Mouse (Mus musculus): ENCODE measurements around the gene Adgrf5. TPM values are rescaled to one million over a fixed set of nuclear protein-coding genes. Genes with fewer than 3 reads are reported as not detected.

Adgrf5 gene
- polyA plus RNA-seq, 1 experiment = not detected

- Histone ChIP-seq H3K9me3 (peaks cover 6% of the 10 kb centered on the region; the same call in 1 of the 2 replicates), H3K36me3 (replicated peaks; ENCODE audit: low read length) (no peaks in the 10 kb centered on the region), H3K27me3 (replicated peaks) (no peaks in the 10 kb centered on the region), H3K4me1 (peaks cover 3% of the 10 kb centered on the region; the same call in 1 of the 2 replicates), H3K4me3 (replicated peaks) (no peak overlapping the region)
- no peak for TF ChIP-seq GATA1 (IDR thresholded peaks at IDR 0.05; ENCODE audit: borderline replicate concordance, low read length)
- TF ChIP-seq FLI1 (IDR thresholded peaks at IDR 0.05; ENCODE audit: low read length) = no peak
These were observed 13.8 kb downstream of the Adgrf5 start for GRCm38 (mm10) chr17:43374020-43374419.

GRCm38 (mm10) chr17:43376527-43376926 lies 16.3 kb downstream of the Adgrf5 start:
- no peak for TF ChIP-seq GATA1 (IDR thresholded peaks at IDR 0.05; ENCODE audit: borderline replicate concordance, low read length)
- TF ChIP-seq FLI1 (IDR thresholded peaks at IDR 0.05; ENCODE audit: low read length) = no peak
- Histone ChIP-seq H3K4me3 (replicated peaks) (no peak overlapping the region), H3K4me1 (peaks cover 3% of the 10 kb centered on the region; the same call in 1 of the 2 replicates), H3K27me3 (replicated peaks) (no peaks in the 10 kb centered on the region), H3K36me3 (replicated peaks; ENCODE audit: low read length) (no peaks in the 10 kb centered on the region), H3K9me3 (peaks cover 6% of the 10 kb centered on the region; the same call in 1 of the 2 replicates)

- TF ChIP-seq FLI1 (IDR thresholded peaks at IDR 0.05; ENCODE audit: low read length) (no peak), GATA1 (IDR thresholded peaks at IDR 0.05; ENCODE audit: borderline replicate concordance, low read length) (no peak)
These were observed 18.5 kb downstream of the Adgrf5 start for GRCm38 (mm10) chr17:43378703-43379102.

DNA sequence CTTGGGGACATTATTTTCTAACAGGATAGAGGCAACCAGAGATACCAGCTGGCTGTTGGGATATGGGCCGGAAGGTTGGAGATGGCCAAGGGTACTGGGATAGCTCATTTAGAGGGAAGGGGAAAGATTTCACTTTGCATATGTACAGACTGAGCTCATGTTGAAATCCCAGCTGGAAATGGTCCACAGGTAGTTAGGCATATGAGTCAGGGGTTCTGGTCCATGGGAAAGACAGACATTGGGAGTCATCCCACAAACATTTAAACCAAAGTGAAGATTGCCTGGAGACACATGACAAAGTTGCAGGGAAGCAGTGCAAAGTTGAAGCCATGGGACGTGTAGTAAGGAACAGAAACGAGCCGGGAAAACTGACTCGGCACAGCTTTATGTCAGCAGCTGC lies 26.1 kb downstream of the Adgrf5 start:
- H3K9me3 ChIP-seq = 0 out of 2 replicates have a peak, but pooled peaks cover 3% of the 10 kb centered on the region
- no peaks in the 10 kb centered on the region for H3K36me3 ChIP-seq (replicated peaks; ENCODE audit: low read length)
- H3K4me3 ChIP-seq (replicated peaks) = no peak overlapping the region
- no peaks in the 10 kb centered on the region for H3K27me3 ChIP-seq (replicated peaks)
- H3K4me1 ChIP-seq = no peaks in the 10 kb centered on the region
- no peak for TF ChIP-seq FLI1 (IDR thresholded peaks at IDR 0.05; ENCODE audit: low read length)
- TF ChIP-seq GATA1 (IDR thresholded peaks at IDR 0.05; ENCODE audit: borderline replicate concordance, low read length) = no peak

More at GRCm38 (mm10) chr17:43378703-43379102, 18.5 kb downstream of the Adgrf5 start:
- Histone ChIP-seq H3K36me3 (replicated peaks; ENCODE audit: low read length) (no peaks in the 10 kb centered on the region), H3K4me1 (peaks cover 3% of the 10 kb centered on the region; the same call in 1 of the 2 replicates), H3K27me3 (replicated peaks) (no peaks in the 10 kb centered on the region), H3K9me3 (peaks cover 6% of the 10 kb centered on the region; the same call in 1 of the 2 replicates), H3K4me3 (replicated peaks) (no peak overlapping the region)

- H3K27me3 ChIP-seq (replicated peaks) = no peaks in the 10 kb centered on the region
- no peaks in the 10 kb centered on the region for H3K36me3 ChIP-seq (replicated peaks; ENCODE audit: low read length)
- no peaks in the 10 kb centered on the region for H3K4me1 ChIP-seq
- peaks cover 5% of the 10 kb centered on the region; the same call in 1 of the 2 replicates for H3K9me3 ChIP-seq
- no peak for TF ChIP-seq GATA1 (IDR thresholded peaks at IDR 0.05; ENCODE audit: borderline replicate concordance, low read length)
- no peak for TF ChIP-seq FLI1 (IDR thresholded peaks at IDR 0.05; ENCODE audit: low read length)
- no peak overlapping the region for H3K4me3 ChIP-seq (replicated peaks)
These were observed 26.9 kb downstream of the Adgrf5 start for GRCm38 (mm10) chr17:43387171-43387570.

GRCm38 (mm10) chr17:43389256-43389655 lies 29.0 kb downstream of the Adgrf5 start:
- H3K4me1 ChIP-seq = no peaks in the 10 kb centered on the region
- no peak overlapping the region for H3K4me3 ChIP-seq (replicated peaks)
- no peaks in the 10 kb centered on the region for H3K27me3 ChIP-seq (replicated peaks)
- TF ChIP-seq GATA1 (IDR thresholded peaks at IDR 0.05; ENCODE audit: borderline replicate concordance, low read length) (no peak), FLI1 (IDR thresholded peaks at IDR 0.05; ENCODE audit: low read length) (no peak)
- H3K36me3 ChIP-seq (replicated peaks; ENCODE audit: low read length) = no peaks in the 10 kb centered on the region
- H3K9me3 ChIP-seq = peaks cover 7% of the 10 kb centered on the region; the same call in 1 of the 2 replicates

DNA sequence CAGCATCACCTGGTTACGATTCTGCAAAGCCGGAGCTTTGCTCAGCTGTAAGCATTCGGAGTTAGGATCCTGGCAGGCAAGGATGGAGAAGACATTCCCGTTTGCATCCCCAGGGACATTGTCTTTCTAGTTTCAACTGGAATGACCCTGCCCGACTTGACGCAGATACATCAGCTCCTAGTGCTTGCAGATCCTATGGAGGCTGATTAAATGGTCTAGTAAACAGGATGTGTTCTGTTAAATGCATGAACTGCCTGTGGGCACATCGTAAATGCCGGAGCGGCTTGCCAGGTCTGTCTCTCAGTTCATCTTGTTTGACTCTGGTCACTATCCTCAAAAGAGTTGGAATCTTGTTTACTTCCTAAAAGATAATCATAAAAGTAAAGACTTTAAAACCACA lies 31.9 kb downstream of the Adgrf5 start:
- H3K4me1 ChIP-seq = no peaks in the 10 kb centered on the region
- H3K4me3 ChIP-seq (replicated peaks) = no peak overlapping the region
- H3K9me3 ChIP-seq = peaks cover 10% of the 10 kb centered on the region; the same call in 1 of the 2 replicates
- no peaks in the 10 kb centered on the region for H3K36me3 ChIP-seq (replicated peaks; ENCODE audit: low read length)
- TF ChIP-seq GATA1 (IDR thresholded peaks at IDR 0.05; ENCODE audit: borderline replicate concordance, low read length) = no peak
- TF ChIP-seq FLI1 (IDR thresholded peaks at IDR 0.05; ENCODE audit: low read length) = no peak
- H3K27me3 ChIP-seq (replicated peaks) = no peaks in the 10 kb centered on the region

GRCm38 (mm10) chr17:43393669-43394068 lies 33.4 kb downstream of the Adgrf5 start:
- Histone ChIP-seq H3K4me1 (no peaks in the 10 kb centered on the region), H3K9me3 (peaks cover 13% of the 10 kb centered on the region; the same call in 1 of the 2 replicates), H3K36me3 (replicated peaks; ENCODE audit: low read length) (no peaks in the 10 kb centered on the region), H3K4me3 (replicated peaks) (no peak overlapping the region), H3K27me3 (replicated peaks) (no peaks in the 10 kb centered on the region)
- TF ChIP-seq FLI1 (IDR thresholded peaks at IDR 0.05; ENCODE audit: low read length) (no peak), GATA1 (IDR thresholded peaks at IDR 0.05; ENCODE audit: borderline replicate concordance, low read length) (no peak)

GRCm38 (mm10) chr17:43395400-43396258 lies 35.4 kb downstream of the Adgrf5 start:
- H3K36me3 ChIP-seq (replicated peaks; ENCODE audit: low read length) = no peaks in the 10 kb centered on the region
- TF ChIP-seq GATA1 (IDR thresholded peaks at IDR 0.05; ENCODE audit: borderline replicate concordance, low read length) = no peak
- TF ChIP-seq FLI1 (IDR thresholded peaks at IDR 0.05; ENCODE audit: low read length) = no peak
- H3K27me3 ChIP-seq (replicated peaks) = no peaks in the 10 kb centered on the region
- no peak overlapping the region for H3K4me3 ChIP-seq (replicated peaks)
- peaks cover 15% of the 10 kb centered on the region; the same call in 1 of the 2 replicates for H3K9me3 ChIP-seq
- no peaks in the 10 kb centered on the region for H3K4me1 ChIP-seq

GRCm38 (mm10) chr17:43398612-43399011 lies 38.4 kb downstream of the Adgrf5 start:
- H3K9me3 ChIP-seq = peaks cover 11% of the 10 kb centered on the region; the same call in 1 of the 2 replicates
- no peak overlapping the region for H3K4me3 ChIP-seq (replicated peaks)
- TF ChIP-seq GATA1 (IDR thresholded peaks at IDR 0.05; ENCODE audit: borderline replicate concordance, low read length) (no peak), FLI1 (IDR thresholded peaks at IDR 0.05; ENCODE audit: low read length) (no peak)
- H3K4me1 ChIP-seq = no peaks in the 10 kb centered on the region
- no peaks in the 10 kb centered on the region for H3K36me3 ChIP-seq (replicated peaks; ENCODE audit: low read length)
- H3K27me3 ChIP-seq (replicated peaks) = no peaks in the 10 kb centered on the region

Data from megakaryocyte, embryonic 14.5 days (primary cell).